Mouse (Mus musculus): ENCODE measurements around the gene Skiv2l. TPM values are rescaled to one million over a fixed set of nuclear protein-coding genes. Genes with fewer than 3 reads are reported as not detected.

Gene Skiv2l
- polyA plus RNA-seq, 1 experiment: 8.9 TPM

GRCm38 (mm10) chr17:34796311-34797140 is 53.5 kb downstream of the Skiv2l start:
- Histone ChIP-seq H3K27me3 (ENCODE audit: control insufficient read depth) (no peaks in the 10 kb centered on the region), H3K4me1 (ENCODE audit: control insufficient read depth) (no peaks in the 10 kb centered on the region), H3K36me3 (ENCODE audit: control insufficient read depth) (no peaks in the 10 kb centered on the region), H3K4me3 (replicated peaks) (no peak overlapping the region), H3K9me3 (ENCODE audit: control insufficient read depth, low read length) (peaks cover 9% of the 10 kb centered on the region)
- no peak for TF ChIP-seq TAL1 (IDR thresholded peaks at IDR 0.05; ENCODE audit: low read length)
- no peak for TF ChIP-seq GATA1 (IDR thresholded peaks at IDR 0.05; ENCODE audit: low read length)

- H3K36me3 ChIP-seq (ENCODE audit: control insufficient read depth): no peaks in the 10 kb centered on the region
- TF ChIP-seq GATA1 (IDR thresholded peaks at IDR 0.05; ENCODE audit: low read length): no peak
- no peak for TF ChIP-seq TAL1 (IDR thresholded peaks at IDR 0.05; ENCODE audit: low read length)
- no peak overlapping the region for H3K4me3 ChIP-seq (replicated peaks)
- no peaks in the 10 kb centered on the region for H3K27me3 ChIP-seq (ENCODE audit: control insufficient read depth)
- H3K4me1 ChIP-seq (ENCODE audit: control insufficient read depth): no peaks in the 10 kb centered on the region
- H3K9me3 ChIP-seq (ENCODE audit: control insufficient read depth, low read length): peaks cover 8% of the 10 kb centered on the region
Measured at GRCm38 (mm10) chr17:34795633-34796032, 54.4 kb downstream of the Skiv2l start.

- Histone ChIP-seq H3K4me1 (ENCODE audit: control insufficient read depth) (no peaks in the 10 kb centered on the region), H3K4me3 (replicated peaks) (no peak overlapping the region), H3K9me3 (ENCODE audit: control insufficient read depth, low read length) (peaks cover 8% of the 10 kb centered on the region), H3K27me3 (ENCODE audit: control insufficient read depth) (no peaks in the 10 kb centered on the region), H3K36me3 (ENCODE audit: control insufficient read depth) (no peaks in the 10 kb centered on the region)
- TF ChIP-seq TAL1 (IDR thresholded peaks at IDR 0.05; ENCODE audit: low read length) (no peak), GATA1 (IDR thresholded peaks at IDR 0.05; ENCODE audit: low read length) (no peak)
Measured at GRCm38 (mm10) chr17:34795016-34795415, 55.0 kb downstream of the Skiv2l start.

Other genes starting within 250 kb of the Skiv2l start
- 16.2 and 16.8 TPM in 2 replicates for gene Rnf5, start 246.5 kb downstream of the Skiv2l start, polyA plus RNA-seq (2012)
- 16.1 and 18.7 TPM in 2 replicates for gene Agpat1, start 245.9 kb downstream of the Skiv2l start, polyA plus RNA-seq (2012)
- 0.03 and 0.05 TPM in 2 replicates for gene Egfl8, start 234.2 kb downstream of the Skiv2l start, polyA plus RNA-seq (2012)
- 1.4 and 1.7 TPM in 2 replicates for gene Ppt2, start 221.7 kb downstream of the Skiv2l start, polyA plus RNA-seq (2012)
- not detected in 2 replicates for gene Prrt1, start 220.7 kb downstream of the Skiv2l start, polyA plus RNA-seq (2012)
- 0.48 and 0.56 TPM in 2 replicates for gene Fkbpl, start 205.4 kb downstream of the Skiv2l start, polyA plus RNA-seq (2012)
- gene Atf6b, start 203.1 kb downstream of the Skiv2l start, polyA plus RNA-seq (2012): 7.7 and 7.8 TPM in 2 replicates
- under 0.01 TPM in 1 of 2 replicates, not detected in the other for gene Tnxb, start 179.7 kb downstream of the Skiv2l start, polyA plus RNA-seq (2012)
- gene C4b, start 106.3 kb downstream of the Skiv2l start, polyA plus RNA-seq (2012): 0.05 TPM in 1 of 2 replicates, not detected in the other
- gene Cyp21a1, start 45.6 kb downstream of the Skiv2l start, polyA plus RNA-seq (2012): not detected in 2 replicates
- gene Stk19, start 13.3 kb downstream of the Skiv2l start, polyA plus RNA-seq (2012): 6.3 and 6.7 TPM in 2 replicates
- 15.3 and 22.0 TPM in 2 replicates for gene Dxo, start 13.2 kb downstream of the Skiv2l start, polyA plus RNA-seq (2012)
- gene Nelfe, start 181 bp upstream of the Skiv2l start, polyA plus RNA-seq (2012): 30.9 and 32.9 TPM in 2 replicates
- gene Cfb, start 12.3 kb upstream of the Skiv2l start, polyA plus RNA-seq (2012): 0.11 TPM in 1 of 2 replicates, not detected in the other
- gene Zbtb12, start 29.3 kb upstream of the Skiv2l start, polyA plus RNA-seq (2012): 0.24 and 0.25 TPM in 2 replicates
- gene Gm20547, start 31.8 kb upstream of the Skiv2l start, polyA plus RNA-seq (2012): not detected in 2 replicates
- gene C2, start 48.1 kb upstream of the Skiv2l start, polyA plus RNA-seq (2012): 0.13 and 0.17 TPM in 2 replicates
- 6.2 and 6.4 TPM in 2 replicates for gene Ehmt2, start 48.3 kb upstream of the Skiv2l start, polyA plus RNA-seq (2012)
- not detected in 2 replicates for gene Slc44a4, start 64.3 kb upstream of the Skiv2l start, polyA plus RNA-seq (2012)
- gene Neu1, start 81.0 kb upstream of the Skiv2l start, polyA plus RNA-seq (2012): 0.31 and 0.38 TPM in 2 replicates
- gene Hspa1b, start 109.0 kb upstream of the Skiv2l start, polyA plus RNA-seq (2012): 408 and 454 TPM in 2 replicates
- gene Gm20481, start 119.7 kb upstream of the Skiv2l start, polyA plus RNA-seq (2012): not detected in 2 replicates
- gene Hspa1a, start 121.9 kb upstream of the Skiv2l start, polyA plus RNA-seq (2012): 195 and 214 TPM in 2 replicates
- gene Hspa1l, start 122.5 kb upstream of the Skiv2l start, polyA plus RNA-seq (2012): 0.04 TPM in 1 of 2 replicates, not detected in the other
- 15.9 and 21.4 TPM in 2 replicates for gene Lsm2, start 131.7 kb upstream of the Skiv2l start, polyA plus RNA-seq (2012)
- 41.7 and 44.9 TPM in 2 replicates for gene Vars, start 150.8 kb upstream of the Skiv2l start, polyA plus RNA-seq (2012)
- 0.01 TPM in 2 replicates for gene Vwa7, start 166.4 kb upstream of the Skiv2l start, polyA plus RNA-seq (2012)
- 0.87 and 0.97 TPM in 2 replicates for gene Sapcd1, start 177.8 kb upstream of the Skiv2l start, polyA plus RNA-seq (2012)
- 0.90 and 1.3 TPM in 2 replicates for gene Msh5, start 196.5 kb upstream of the Skiv2l start, polyA plus RNA-seq (2012)
- 5.1 and 6.0 TPM in 2 replicates for gene Clic1, start 199.8 kb upstream of the Skiv2l start, polyA plus RNA-seq (2012)
- 0.78 and 0.92 TPM in 2 replicates for gene Ddah2, start 208.8 kb upstream of the Skiv2l start, polyA plus RNA-seq (2012)
- gene Ly6g6c, start 215.2 kb upstream of the Skiv2l start, polyA plus RNA-seq (2012): not detected in 2 replicates
- 0.05 TPM in 1 of 2 replicates, not detected in the other for gene Mpig6b, start 216.0 kb upstream of the Skiv2l start, polyA plus RNA-seq (2012)
- gene Ly6g6e, start 226.7 kb upstream of the Skiv2l start, polyA plus RNA-seq (2012): not detected in 2 replicates
- not detected in 2 replicates for gene Ly6g6d, start 227.9 kb upstream of the Skiv2l start, polyA plus RNA-seq (2012)
- gene Ly6g6f, start 235.4 kb upstream of the Skiv2l start, polyA plus RNA-seq (2012): 0.07 and 0.08 TPM in 2 replicates
- 10.1 and 10.3 TPM in 2 replicates for gene Abhd16a, start 239.1 kb upstream of the Skiv2l start, polyA plus RNA-seq (2012)